Mouse (Mus musculus) E14TG2a.4 (cell line): ENCODE data around the gene Eif4g1.
A peak's percentile ranks its signal among the peaks of the same experiment; 100 is the strongest.

Experiments used
- H3K27me3 ChIP-seq: 2 replicates; pipeline ENCODE4 v1.6.1; 2014; ENCODE audit warnings: low read length, control low read depth; ENCODE audit not compliant: insufficient read depth
- H3K36me3 ChIP-seq: 2 replicates; pipeline ENCODE4 v1.6.1; 2014; ENCODE audit warnings: low read length, control low read depth; ENCODE audit not compliant: insufficient read depth
- H3K4me1 ChIP-seq: replicated peaks from 2 replicates; pipeline ENCODE4 v1.6.1; 2014; ENCODE audit warnings: low read depth, low read length, control low read depth
- H3K4me3 ChIP-seq: replicated peaks from 2 replicates; pipeline ENCODE4 v1.5.1; 2014; ENCODE audit warnings: mild to moderate bottlenecking, low read length
- H3K9me3 ChIP-seq: 2 replicates; pipeline ENCODE4 v1.6.1; 2014; ENCODE audit warnings: low read length, control low read depth
- CTCF ChIP-seq: conservative IDR thresholded peaks from 2 replicates; pipeline ENCODE4 v1.5.1; 2014; ENCODE audit warnings: low read length
- NANOG ChIP-seq: IDR thresholded peaks from 2 replicates; pipeline ENCODE4 v1.6.1; 2014; ENCODE audit warnings: borderline replicate concordance, low read length, mixed read lengths
- POU5F1 ChIP-seq: IDR thresholded peaks from 2 replicates; pipeline ENCODE4 v1.6.1; 2014; ENCODE audit warnings: low read length, borderline replicate concordance

Gene Eif4g1

DNA sequence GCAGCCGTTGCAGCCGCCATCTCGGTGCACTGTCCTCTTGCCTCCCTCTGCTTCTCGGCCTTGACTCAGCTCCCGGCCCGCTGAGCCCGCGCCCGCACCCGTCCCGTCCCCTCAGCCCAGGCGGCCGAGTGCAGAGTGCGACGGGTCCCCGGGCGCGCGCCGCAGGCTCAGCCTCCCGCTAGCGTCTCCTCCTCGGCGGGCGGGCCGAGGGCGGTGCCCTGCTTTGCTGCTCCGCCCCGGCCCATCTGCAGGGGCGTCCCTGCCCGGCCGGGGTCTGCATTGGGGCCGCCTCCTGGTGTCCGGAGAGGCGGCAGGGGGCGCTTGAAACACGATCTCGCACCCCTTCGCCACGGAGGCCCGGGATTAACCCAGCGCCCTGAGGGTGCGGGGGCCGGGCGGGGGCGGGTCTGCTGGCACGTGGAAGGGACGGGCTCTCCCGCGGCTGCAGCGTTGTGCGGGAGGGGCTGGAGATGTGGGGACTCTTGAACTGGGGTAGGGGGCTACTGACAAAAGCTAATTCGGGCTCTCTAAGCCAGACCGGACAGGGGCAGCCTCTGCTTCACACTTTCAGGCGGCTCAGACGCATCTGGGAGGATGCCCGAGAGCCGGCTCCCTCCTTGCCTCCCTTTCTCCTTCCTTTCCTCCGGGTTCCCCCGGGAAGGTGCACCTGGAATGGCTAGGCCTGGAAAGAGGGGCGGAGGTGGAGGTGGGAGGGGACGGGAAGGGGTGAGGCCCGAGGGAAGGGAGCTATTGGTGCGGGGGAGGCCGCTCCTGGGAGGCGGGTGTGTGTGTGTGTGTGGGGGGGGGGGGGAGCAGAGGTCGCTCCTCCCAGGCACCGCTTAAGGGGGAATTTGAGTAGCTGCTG, 48.1 kb downstream of the Eif4g1 start:
- TF ChIP-seq CTCF (no peak; the same call in 1 of the 2 replicates), POU5F1 (no peak), NANOG (no peak)
- Histone ChIP-seq H3K4me1 (peaks cover 74% of the 10 kb centered on the region), H3K9me3 (peaks cover 11% of the 10 kb centered on the region), H3K27me3 (no peaks in the 10 kb centered on the region), H3K4me3 (peak overlapping the region; percentile 88), H3K36me3 (peaks cover 46% of the 10 kb centered on the region)

DNA sequence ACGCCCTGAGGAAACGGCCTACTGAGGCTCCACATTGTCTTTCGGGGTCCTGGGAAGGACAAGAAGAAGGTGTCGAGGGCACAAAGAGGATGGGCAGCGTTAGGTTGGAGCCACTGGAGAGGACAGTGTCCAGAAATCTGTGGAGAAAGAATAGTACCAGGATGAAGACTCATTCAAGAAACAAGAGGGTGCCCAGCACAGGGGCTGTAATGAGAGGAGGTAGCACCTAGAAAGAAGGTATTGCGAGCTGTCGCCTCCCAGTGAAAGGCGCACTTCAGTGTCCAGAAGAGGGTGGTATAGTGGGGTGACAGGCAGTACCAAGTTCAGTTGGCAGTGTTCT, 48.7 kb downstream of the Eif4g1 start:
- TF ChIP-seq NANOG: no peak
- TF ChIP-seq CTCF: no peak
- TF ChIP-seq POU5F1: no peak
- no peaks in the 10 kb centered on the region for H3K27me3 ChIP-seq
- peaks cover 5% of the 10 kb centered on the region for H3K9me3 ChIP-seq
- H3K36me3 ChIP-seq: peaks cover 46% of the 10 kb centered on the region
- H3K4me1 ChIP-seq: peaks cover 75% of the 10 kb centered on the region
- peak overlapping the region; percentile 88 for H3K4me3 ChIP-seq

DNA sequence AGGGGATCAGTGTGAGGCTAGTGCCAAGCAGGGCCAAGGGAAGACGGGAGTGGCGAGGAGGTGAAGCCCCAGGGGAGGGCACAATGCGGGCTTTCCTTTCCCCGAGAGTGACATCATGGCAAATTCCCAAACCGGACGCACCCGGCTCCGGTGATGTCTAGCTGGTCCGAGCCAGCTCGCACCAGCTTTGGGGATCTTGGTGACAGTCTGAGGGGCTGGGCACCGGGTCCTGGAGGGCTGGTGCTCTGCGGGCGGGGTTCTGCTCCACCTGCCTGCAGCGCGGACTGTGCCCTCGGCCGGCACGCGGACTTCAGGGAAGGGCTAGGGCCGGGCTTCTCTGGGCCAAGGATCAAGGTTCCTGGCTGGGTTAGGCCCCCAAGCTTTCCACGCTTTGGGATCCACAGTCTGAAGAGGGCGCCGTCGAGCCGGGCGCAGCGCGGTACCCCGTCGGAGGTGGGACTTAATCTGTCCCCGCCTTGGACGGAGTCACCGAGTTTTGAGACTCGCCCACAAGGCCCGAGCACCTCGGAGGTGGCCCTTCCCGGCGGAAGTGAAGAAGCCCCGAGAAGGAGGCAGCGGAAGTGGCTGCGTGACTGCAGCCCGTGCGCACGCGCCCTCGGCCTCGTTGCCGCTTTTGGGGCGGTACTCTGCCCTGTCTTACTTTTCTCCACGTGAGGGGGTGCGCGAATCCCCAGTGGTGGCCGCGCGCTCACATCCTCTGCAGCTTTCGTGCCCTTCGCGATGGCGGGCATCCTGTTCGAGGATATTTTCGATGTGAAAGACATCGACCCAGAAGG, 49.3 kb downstream of the Eif4g1 start, which contains the start of the genes Polr2h and Clcn2:
TSS of gene Polr2h (plus strand) at position 485 of the 797 bp plus-strand sequence.
TSS of gene Clcn2 (minus strand) at position 566 of the 797 bp plus-strand sequence.
- TF ChIP-seq POU5F1: no peak
- TF ChIP-seq CTCF: peak; percentile 22
- peaks cover 46% of the 10 kb centered on the region for H3K36me3 ChIP-seq

DNA sequence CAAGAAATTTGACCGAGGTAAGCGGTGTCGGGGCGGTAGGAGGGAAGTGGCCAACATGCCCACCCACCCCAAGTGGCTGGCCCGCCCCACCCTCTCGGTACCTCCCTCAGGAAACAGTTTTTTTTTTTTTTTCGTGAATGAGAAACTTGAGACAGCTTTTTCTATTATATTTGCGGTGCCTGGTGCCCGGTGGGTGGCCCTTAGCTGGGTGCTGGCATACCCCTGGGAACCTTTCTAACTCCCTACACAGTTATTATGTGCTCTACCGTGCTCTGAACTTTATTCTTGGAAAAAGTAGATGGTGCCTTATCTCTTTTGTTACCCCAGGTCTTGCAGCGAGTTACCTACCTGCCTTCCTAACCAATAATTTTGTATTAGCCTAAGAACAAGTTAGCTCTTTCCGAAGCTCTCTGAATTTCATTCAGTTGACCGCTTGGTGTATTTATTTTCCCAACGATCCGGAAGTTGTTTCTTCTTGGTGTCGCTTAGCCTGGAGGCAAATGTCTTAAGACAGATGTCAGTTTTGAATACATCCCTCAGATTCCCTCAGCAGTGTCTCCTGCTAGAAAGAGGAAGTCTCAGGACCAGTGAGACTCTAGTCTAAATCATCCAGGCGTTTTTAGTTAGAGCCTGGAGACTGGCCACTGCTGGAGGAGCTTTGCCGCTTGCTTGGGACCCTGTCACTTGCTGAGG, 50.0 kb downstream of the Eif4g1 start:
- no peaks in the 10 kb centered on the region for H3K27me3 ChIP-seq
- peak overlapping the region; percentile 88 for H3K4me3 ChIP-seq
- peaks cover 75% of the 10 kb centered on the region for H3K4me1 ChIP-seq
- H3K36me3 ChIP-seq: peaks cover 42% of the 10 kb centered on the region
- TF ChIP-seq POU5F1: no peak
- no peak for TF ChIP-seq CTCF
- TF ChIP-seq NANOG: no peak
- H3K9me3 ChIP-seq: no peaks in the 10 kb centered on the region

More for the DNA sequence above, 49.3 kb downstream of the Eif4g1 start, which contains the start of the genes Polr2h and Clcn2:
- Histone ChIP-seq H3K4me3 (peak within 1 kb of the TSS; percentile 88), H3K27me3 (no peaks in the 10 kb centered on the region), H3K9me3 (no peaks in the 10 kb centered on the region; the same call in 1 of the 2 replicates), H3K4me1 (peaks cover 75% of the 10 kb centered on the region)

DNA sequence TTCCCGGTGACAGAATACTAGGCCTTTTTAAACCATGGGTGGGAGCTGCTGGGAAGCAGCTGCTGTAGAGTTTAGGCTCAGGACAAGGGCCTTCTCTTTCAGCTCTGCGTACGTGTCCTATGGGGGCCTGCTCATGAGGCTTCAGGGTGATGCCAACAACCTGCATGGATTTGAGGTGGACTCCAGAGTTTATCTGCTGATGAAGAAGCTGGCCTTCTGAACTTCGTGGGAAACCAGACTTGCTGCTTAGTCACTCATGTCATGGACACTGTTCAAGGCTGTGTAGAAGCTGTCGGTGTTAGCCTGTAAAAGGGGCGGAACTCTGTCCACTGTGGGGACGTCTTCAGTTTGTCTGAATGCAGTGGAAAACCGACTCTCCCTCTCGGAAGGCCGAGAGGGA, 53.7 kb downstream of the Eif4g1 start:
- TF ChIP-seq NANOG (no peak), POU5F1 (no peak), CTCF (no peak)
- Histone ChIP-seq H3K4me3 (no peak overlapping the region), H3K9me3 (no peaks in the 10 kb centered on the region), H3K27me3 (no peaks in the 10 kb centered on the region), H3K36me3 (peaks cover 52% of the 10 kb centered on the region), H3K4me1 (peaks cover 85% of the 10 kb centered on the region)

DNA sequence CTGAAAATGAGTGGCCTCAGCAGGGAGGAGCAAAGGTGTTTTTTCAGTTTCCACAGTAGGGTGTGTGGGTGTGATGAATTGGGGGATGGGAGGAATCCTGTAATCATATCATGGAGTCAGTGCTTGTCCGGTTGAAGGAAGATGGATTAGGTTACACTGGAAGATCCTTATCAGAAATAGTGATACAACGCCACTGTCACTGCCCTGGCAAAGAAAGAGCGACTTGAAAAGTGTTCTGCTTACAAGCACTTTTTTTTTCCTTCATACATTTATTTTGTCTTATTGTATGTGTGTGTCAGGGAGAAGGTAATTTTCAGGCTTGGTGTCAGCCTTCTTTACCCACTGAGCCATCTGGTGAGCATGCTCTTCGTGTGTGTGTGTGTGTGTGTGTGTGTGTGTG, 54.6 kb downstream of the Eif4g1 start:
- Histone ChIP-seq H3K4me3 (0 out of 2 replicates have a peak overlapping the region, but pooled peaks have one; percentile 17), H3K4me1 (peaks cover 81% of the 10 kb centered on the region)

DNA sequence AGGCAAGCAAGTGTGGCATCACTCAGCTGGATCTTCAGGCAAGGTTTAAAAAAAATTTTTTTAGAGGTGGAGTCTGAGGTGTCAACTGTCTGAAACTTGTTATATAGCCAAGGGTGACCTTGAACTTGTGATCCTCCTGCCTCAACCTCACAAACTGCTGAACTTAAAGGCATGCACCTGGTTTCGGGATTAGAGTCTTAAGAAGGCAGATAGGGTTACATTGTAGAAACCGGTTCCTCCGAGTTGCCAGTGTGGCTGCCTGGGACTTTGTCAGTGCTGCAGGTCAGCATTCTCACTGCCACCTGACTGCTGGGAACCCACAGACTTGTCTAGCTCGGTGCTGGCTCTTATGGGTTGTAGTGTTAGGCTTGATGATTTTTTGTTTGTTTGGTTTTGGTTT, 55.1 kb downstream of the Eif4g1 start:
- peaks cover 82% of the 10 kb centered on the region for H3K4me1 ChIP-seq
- TF ChIP-seq POU5F1: no peak
- no peak for TF ChIP-seq CTCF
- TF ChIP-seq NANOG: no peak
- no peaks in the 10 kb centered on the region for H3K9me3 ChIP-seq
- H3K4me3 ChIP-seq: no peak overlapping the region
- H3K36me3 ChIP-seq: peaks cover 58% of the 10 kb centered on the region
- H3K27me3 ChIP-seq: no peaks in the 10 kb centered on the region

More for the DNA sequence above, 54.6 kb downstream of the Eif4g1 start:
- no peak for TF ChIP-seq NANOG
- no peak for TF ChIP-seq CTCF
- no peak for TF ChIP-seq POU5F1
- H3K27me3 ChIP-seq: no peaks in the 10 kb centered on the region
- H3K9me3 ChIP-seq: no peaks in the 10 kb centered on the region
- H3K36me3 ChIP-seq: peaks cover 56% of the 10 kb centered on the region

DNA sequence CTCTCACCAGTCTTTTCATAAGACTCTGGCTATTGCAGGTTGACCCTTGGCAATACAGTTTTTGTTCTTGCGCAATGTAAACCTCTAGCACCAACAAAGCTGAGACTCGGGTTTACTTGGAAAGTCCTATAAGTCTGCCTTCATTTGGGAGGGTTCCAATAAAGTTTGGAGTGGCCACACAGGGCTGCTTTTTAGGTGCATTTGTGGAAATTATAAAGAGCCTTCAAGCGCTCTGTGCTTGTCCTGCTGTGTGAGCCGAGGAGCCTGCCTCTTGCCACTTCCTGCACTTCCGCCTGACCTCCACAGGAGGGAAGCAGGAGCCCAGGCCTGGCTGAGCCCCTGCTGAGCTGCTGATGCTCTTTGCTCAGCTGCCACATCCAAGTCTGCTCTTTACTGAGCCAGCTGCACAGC, 56.2 kb downstream of the Eif4g1 start:
- H3K4me1 ChIP-seq: peaks cover 86% of the 10 kb centered on the region

More for the DNA sequence above, 56.2 kb downstream of the Eif4g1 start:
- TF ChIP-seq POU5F1 (no peak), CTCF (peak; percentile 49), NANOG (peak; percentile 45; the same call in 1 of the 2 replicates)
- Histone ChIP-seq H3K27me3 (no peaks in the 10 kb centered on the region), H3K4me3 (peak overlapping the region; percentile 8; the same call in 1 of the 2 replicates), H3K9me3 (no peaks in the 10 kb centered on the region), H3K36me3 (peaks cover 62% of the 10 kb centered on the region)
